Comparison of ENCODE assay signal across 18 mouse cellular contexts in the genomic region with DNA sequence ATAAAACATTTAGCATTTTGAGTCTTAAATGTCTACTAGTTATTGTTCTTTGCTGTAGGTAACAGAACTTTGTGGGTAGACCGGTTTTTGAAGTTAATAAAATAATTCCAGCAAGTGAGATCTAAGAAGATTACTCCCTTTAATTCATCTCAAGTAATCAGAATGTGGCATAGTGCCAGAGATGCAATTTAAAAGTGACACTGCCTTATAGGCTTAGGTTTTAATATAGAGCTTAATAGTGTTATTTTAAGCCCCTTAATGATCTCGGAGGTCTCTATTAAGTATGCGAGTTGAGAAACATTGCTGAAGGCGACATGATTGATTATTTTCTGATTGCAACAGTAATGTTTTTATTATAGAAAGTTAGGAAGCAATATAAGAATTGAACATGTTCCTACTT.
"Had no signal": no experiment of that assay in that cellular context is flagged by ENCODE, and none has a peak within 500 bp of the region (broad histone marks: within the 10 kb centered on the region; RNA-seq: fewer than 3 reads in every experiment).

No protein-coding gene starts in this region.

- H3K27me3 ChIP-seq: liver, embryonic 15.5 days; lung, embryonic 15.5 days; megakaryocyte, embryonic 14.5 days; midbrain, embryonic 13.5 days; neural tube, embryonic 12.5 days; stomach, embryonic 15.5 days had no signal

- H3K9me3 ChIP-seq: liver, embryonic 15.5 days; lung, embryonic 15.5 days; megakaryocyte, embryonic 14.5 days; midbrain, embryonic 13.5 days; neural tube, embryonic 12.5 days; stomach, embryonic 15.5 days had no signal

- H3K4me2 ChIP-seq: liver, embryonic 15.5 days; lung, embryonic 15.5 days; midbrain, embryonic 11.5 days; midbrain, embryonic 13.5 days; neural tube, embryonic 12.5 days; stomach, embryonic 15.5 days had no signal

- ATAC-seq: liver, postnatal 0 days; lung, postnatal 0 days; midbrain, embryonic 16.5 days had no signal

- H3K9ac ChIP-seq: liver, embryonic 15.5 days; liver, postnatal 0 days; lung, embryonic 15.5 days; midbrain, embryonic 13.5 days; neural tube, embryonic 12.5 days; stomach, embryonic 15.5 days had no signal

- H3K4me1 ChIP-seq: liver, embryonic 15.5 days; lung, embryonic 15.5 days; megakaryocyte, embryonic 14.5 days; midbrain, embryonic 13.5 days; neural tube, embryonic 12.5 days; stomach, embryonic 15.5 days had no signal

- H3K27ac ChIP-seq: liver, embryonic 15.5 days; lung, embryonic 15.5 days; macrophage; midbrain, embryonic 13.5 days; neural tube, embryonic 12.5 days; stomach, embryonic 15.5 days; stomach, postnatal 0 days had no signal

- DNase-seq: liver, postnatal 0 days; lung, adult 2 months; lung, postnatal 14 days; lung, postnatal 36 days; right cerebral cortex, postnatal 14 days; thymus, postnatal 14 days; thymus, postnatal 36 days had no signal

- H3K36me3 ChIP-seq: liver, embryonic 15.5 days; lung, embryonic 15.5 days; midbrain, embryonic 13.5 days; neural tube, embryonic 12.5 days; stomach, embryonic 15.5 days had no signal

- H3K4me3 ChIP-seq: liver, embryonic 15.5 days; lung, embryonic 15.5 days; megakaryocyte, embryonic 14.5 days; midbrain, embryonic 13.5 days; neural tube, embryonic 12.5 days; stomach, embryonic 15.5 days had no signal
